Mouse (Mus musculus) olfactory bulb, adult 2 months (tissue): ENCODE measurements around the gene Ppm1h. TPM values are rescaled to one million over a fixed set of nuclear protein-coding genes. Genes with fewer than 3 reads are reported as not detected.

Source experiments
- H3K27ac ChIP-seq: fragments of 200-500 bp; 2 replicates; pipeline ENCODE4 v1.5.1; 2012; ENCODE audit warnings: low read depth, low read length; ENCODE audit not compliant: insufficient read depth
- H3K4me1 ChIP-seq: fragments of 200-500 bp; 2 replicates; pipeline ENCODE4 v1.6.1; 2012; ENCODE audit warnings: low read length; ENCODE audit not compliant: control insufficient read depth, insufficient read depth
- H3K4me3 ChIP-seq: fragments of 200-500 bp; 2 replicates; pipeline ENCODE4 v1.5.1; 2012; ENCODE audit warnings: mild to moderate bottlenecking, low read depth, low read length, moderate library complexity; ENCODE audit not compliant: insufficient read depth
- CTCF ChIP-seq: fragments of 200-500 bp; IDR thresholded peaks from 2 replicates; pipeline ENCODE4 v1.5.1; 2012; ENCODE audit warnings: low read depth, mild to moderate bottlenecking, low read length, moderate library complexity; ENCODE audit not compliant: insufficient read depth
- POLR2A ChIP-seq: fragments of 200-500 bp; IDR thresholded peaks from 2 replicates; pipeline ENCODE4 v1.6.1; 2012; ENCODE audit warnings: mild to moderate bottlenecking, low read depth, low read length, moderate library complexity; ENCODE audit not compliant: insufficient read depth
- WGBS: fragments of 180-500 bp; shearing (Covaris S2); methylation state at CpG from one replicate; pipeline ENCODE4 v1.1.7; 2018; 5-methylcytosine and 5-hydroxymethylcytosine counted together
- polyA plus RNA-seq: library from polyadenylated mRNA; stranded (reverse); fragments of >200 nt; gene quantifications from 2 replicates; pipeline ENCODE4 v1.2.4, GENCODE M21; 2012; ENCODE audit warnings: low replicate concordance; ENCODE audit not compliant: missing spikeins, insufficient read depth, insufficient read length

Gene Ppm1h
- polyA plus RNA-seq, 1 experiment, result not detected

DNA sequence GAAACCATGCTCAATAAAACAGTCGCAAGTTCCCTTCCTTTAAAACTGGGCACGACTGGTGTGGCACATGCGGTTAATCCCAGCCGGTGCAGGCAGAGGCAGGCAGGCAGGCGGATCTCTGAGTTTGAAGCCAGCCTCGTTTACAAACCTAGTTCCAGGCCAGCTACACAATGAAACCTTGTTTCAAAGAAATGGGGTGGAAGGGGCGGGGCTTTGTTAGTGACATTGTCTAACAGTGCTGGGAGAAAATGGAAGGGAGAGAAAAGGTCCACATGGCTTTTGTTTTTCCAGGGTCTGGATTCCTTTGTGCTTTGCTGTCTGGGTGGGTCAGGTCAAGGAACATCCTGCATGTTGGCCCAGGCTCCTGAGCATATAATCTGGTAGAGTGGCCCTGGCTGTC, 124.3 kb downstream of the Ppm1h start:
- H3K4me1 ChIP-seq, result no peaks in the 10 kb centered on the region
- TF ChIP-seq CTCF (no peak), POLR2A (no peak)
- WGBS, result 69% methylated on average over 7 of the region's 7 CpGs
- no peak overlapping the region for H3K27ac ChIP-seq
- H3K4me3 ChIP-seq, result no peak overlapping the region

DNA sequence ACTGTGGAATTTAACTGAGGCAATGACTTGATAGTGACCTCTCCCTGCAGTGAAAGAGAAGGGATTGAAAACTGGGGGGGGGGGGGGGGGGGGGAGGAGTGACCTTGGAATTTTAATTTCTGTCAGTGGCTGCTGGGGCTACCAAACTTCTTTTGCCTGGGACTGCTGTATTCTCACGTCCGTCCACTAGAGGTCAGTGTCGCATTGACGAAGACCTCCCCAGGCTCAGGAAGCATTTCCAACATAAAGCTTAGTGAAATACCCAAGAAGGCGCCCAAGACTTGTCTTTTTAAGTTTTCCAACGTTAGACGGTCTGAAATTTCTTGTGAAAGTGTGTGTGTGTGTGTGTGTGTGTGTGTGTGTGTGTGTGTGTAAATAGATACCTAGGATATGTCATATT, 125.3 kb downstream of the Ppm1h start:
- H3K27ac ChIP-seq, result no peak overlapping the region

DNA sequence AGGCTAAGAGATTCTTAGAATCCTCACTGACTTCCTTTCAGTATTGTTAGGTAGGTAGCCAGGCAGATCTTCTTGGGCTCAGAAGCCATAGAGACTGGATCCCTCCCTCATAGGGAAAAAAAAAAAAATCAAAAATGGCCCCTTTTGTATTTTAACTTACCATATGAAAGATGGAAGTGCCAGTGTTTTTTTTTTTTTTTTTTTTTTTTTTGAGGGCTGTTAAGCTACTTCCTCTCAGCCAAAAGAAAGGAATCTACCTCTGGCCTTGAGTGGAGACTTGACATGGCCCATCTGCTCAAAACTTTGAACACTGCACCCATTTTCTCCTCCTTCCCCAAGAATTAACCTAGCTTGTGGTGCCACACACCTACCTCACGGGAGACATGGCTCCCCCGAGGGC, 127.3 kb downstream of the Ppm1h start:
- TF ChIP-seq CTCF (no peak), POLR2A (no peak)
- no peak overlapping the region for H3K4me3 ChIP-seq
- H3K4me1 ChIP-seq, result peaks cover 6% of the 10 kb centered on the region
- WGBS, result 76% methylated on average over 2 of the region's 2 CpGs
- H3K27ac ChIP-seq, result no peak overlapping the region

More for the DNA sequence above, 125.3 kb downstream of the Ppm1h start:
- WGBS, result 5% methylated on average over 7 of the region's 7 CpGs
- Histone ChIP-seq H3K4me3 (no peak overlapping the region), H3K4me1 (peaks cover 3% of the 10 kb centered on the region)
- no peak for TF ChIP-seq POLR2A
- peak; percentile 43; the same call in 1 of the 2 replicates for TF ChIP-seq CTCF

GRCm38 (mm10) chr10:122807127-122808105, 128.9 kb downstream of the Ppm1h start:
- Histone ChIP-seq H3K27ac (peak overlapping the region; percentile 54), H3K4me3 (no peak overlapping the region), H3K4me1 (peaks cover 6% of the 10 kb centered on the region)
- WGBS, result 13% methylated on average over 9 of the region's 9 CpGs
- TF ChIP-seq POLR2A (no peak), CTCF (no peak)

DNA sequence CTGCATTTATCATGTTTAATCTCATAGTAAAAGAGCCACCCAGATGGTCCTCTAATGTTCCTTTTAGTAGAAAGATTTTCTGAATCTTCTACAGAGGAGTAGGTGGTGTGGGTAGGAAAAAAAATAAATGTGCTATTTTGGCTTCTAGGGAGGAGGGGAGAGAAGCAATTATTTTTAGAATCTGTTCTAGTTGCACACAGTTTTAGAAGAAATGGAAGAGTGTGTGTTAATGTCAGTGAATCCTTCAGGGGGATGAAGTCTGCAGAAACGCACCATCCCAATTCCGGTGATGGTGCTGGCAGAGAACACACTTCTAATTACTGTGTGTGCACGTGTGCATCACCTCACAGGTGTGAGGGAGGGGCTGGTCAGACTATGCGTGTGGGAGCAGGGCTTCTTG, 129.6 kb downstream of the Ppm1h start:
- WGBS, result 22% methylated on average over 4 of the region's 4 CpGs
- Histone ChIP-seq H3K27ac (peak overlapping the region; percentile 82), H3K4me1 (peaks cover 6% of the 10 kb centered on the region), H3K4me3 (no peak overlapping the region)
- TF ChIP-seq POLR2A (no peak), CTCF (no peak)

DNA sequence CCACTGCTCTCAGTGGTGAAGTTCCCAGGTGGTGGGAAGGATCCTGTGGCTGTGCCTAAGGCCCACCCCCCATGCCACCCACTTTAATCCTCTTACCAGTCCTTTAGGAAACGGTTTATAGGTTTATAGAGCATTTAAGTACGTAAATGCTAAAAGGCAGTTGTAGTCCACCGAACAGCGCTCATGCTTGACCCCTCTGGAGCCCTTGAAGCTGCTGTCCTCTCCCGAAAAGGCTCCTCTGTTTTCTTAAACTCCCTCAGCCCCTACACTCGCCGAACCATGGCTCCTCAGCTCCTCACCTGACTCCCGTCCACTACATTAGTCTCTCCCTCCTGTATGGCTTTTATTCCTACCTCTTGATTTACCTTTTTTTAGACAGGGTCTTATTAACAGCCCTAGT, 131.3 kb downstream of the Ppm1h start:
- TF ChIP-seq POLR2A (no peak), CTCF (no peak)
- 87% methylated on average over 8 of the region's 8 CpGs for WGBS
- Histone ChIP-seq H3K27ac (no peak overlapping the region), H3K4me3 (no peak overlapping the region), H3K4me1 (peaks cover 6% of the 10 kb centered on the region)

DNA sequence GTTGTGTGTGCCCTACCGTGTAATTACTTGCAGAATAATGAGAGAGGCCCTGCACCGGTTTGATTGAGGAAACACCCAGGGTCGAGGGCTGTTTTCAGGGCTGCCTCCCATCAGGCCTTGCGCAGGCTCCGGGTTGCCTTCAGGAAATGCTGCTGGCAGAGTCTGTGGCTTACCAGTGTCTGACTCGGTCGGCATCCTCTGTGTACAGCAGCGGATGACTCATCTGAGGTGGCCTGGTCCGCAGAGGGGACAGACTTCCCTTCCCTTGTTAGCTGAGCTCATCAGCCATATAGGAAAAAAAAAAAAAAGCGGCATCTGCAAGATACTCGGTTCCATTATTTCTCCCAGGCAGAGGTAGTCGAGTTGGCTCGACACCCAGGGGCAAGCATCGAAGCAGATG, 136.5 kb downstream of the Ppm1h start:
- peak overlapping the region; percentile 2 for H3K27ac ChIP-seq
- WGBS, result 32% methylated on average over 14 of the region's 14 CpGs
- no peak overlapping the region for H3K4me3 ChIP-seq

GRCm38 (mm10) chr10:122817741-122818140, 139.2 kb downstream of the Ppm1h start:
- Histone ChIP-seq H3K4me1 (peaks cover 8% of the 10 kb centered on the region), H3K27ac (no peak overlapping the region), H3K4me3 (no peak overlapping the region)
- no peak for TF ChIP-seq POLR2A
- TF ChIP-seq CTCF, result no peak
- 86% methylated on average over 8 of the region's 8 CpGs for WGBS

More for the DNA sequence above, 136.5 kb downstream of the Ppm1h start:
- no peak for TF ChIP-seq CTCF
- no peak for TF ChIP-seq POLR2A
- H3K4me1 ChIP-seq, result peaks cover 8% of the 10 kb centered on the region

GRCm38 (mm10) chr10:122819808-122820207, 141.2 kb downstream of the Ppm1h start:
- 96% methylated on average over 6 of the region's 6 CpGs for WGBS
- H3K4me3 ChIP-seq, result no peak overlapping the region
- no peak overlapping the region for H3K27ac ChIP-seq
- H3K4me1 ChIP-seq, result peaks cover 12% of the 10 kb centered on the region
- TF ChIP-seq CTCF (no peak), POLR2A (no peak)
